Mouse (Mus musculus) kidney, adult 18-20 months (tissue): ENCODE data around the gene Gm32802.
"Not testable (repeated sequence)": the region's sequence is repeated elsewhere in the genome, so short reads cannot be mapped to it uniquely, and the experiment has no call there.

Experiments
- DNase-seq: peaks from one replicate; pipeline ENCODE4 v3.0.0; 2021

The Gm32802 gene

DNA sequence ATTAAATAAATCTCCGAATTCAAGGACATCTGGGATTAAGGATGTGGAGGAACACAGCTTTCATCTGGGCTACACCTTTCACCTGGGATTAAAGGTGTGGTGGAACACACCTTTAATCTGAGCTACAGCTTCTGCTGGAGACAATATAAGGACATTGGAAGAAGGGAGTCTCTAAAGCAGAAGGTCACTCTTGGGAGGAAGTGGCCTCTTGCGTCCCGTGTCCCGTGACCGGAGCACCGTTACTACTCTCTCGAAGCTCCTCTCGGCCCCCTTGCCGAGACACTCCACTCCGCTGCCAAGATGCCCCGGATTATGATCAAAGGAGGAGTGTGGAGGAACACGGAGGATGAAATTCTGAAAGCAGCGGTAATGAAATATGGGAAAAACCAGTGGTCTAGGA, at the start of gene Gm32802:
Gene Gm32802, plus strand, starts transcription at position 301 of the 400 bp plus-strand sequence.
- DNase-seq: not testable (repeated sequence)

- DNase-seq: not testable (repeated sequence)
These were observed 42.6 kb upstream of the Gm32802 start for GRCm38 (mm10) chr10:118215719-118216393.

GRCm38 (mm10) chr10:118227629-118228028, 30.9 kb upstream of the Gm32802 start:
- not testable (repeated sequence) for DNase-seq

DNA sequence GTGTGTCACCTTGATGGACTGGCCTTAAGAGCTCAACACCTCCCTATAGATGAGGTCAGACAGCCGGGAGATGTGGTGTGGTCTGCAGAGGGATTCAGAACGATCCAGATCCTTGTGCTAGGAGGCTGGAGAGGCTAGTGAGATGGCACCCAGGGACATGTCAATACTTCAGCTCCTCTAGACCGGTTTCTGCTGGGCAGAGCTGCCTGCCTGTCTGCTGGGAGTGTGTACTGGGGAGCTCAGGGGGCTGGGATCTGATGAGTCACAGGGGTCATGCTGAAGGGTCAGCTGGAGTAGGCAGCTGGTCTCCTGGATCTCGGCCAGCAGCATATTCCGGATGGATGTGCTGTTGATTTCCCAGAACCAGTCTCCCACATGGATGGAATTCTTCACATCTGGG, 25.9 kb upstream of the Gm32802 start:
- DNase-seq: not testable (repeated sequence)

DNA sequence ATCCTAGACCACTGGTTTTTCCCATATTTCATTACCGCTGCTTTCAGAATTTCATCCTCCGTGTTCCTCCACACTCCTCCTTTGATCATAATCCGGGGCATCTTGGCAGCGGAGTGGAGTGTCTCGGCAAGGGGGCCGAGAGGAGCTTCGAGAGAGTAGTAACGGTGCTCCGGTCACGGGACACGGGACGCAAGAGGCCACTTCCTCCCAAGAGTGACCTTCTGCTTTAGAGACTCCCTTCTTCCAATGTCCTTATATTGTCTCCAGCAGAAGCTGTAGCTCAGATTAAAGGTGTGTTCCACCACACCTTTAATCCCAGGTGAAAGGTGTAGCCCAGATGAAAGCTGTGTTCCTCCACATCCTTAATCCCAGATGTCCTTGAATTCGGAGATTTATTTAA, 17.8 kb upstream of the Gm32802 start, which contains the start of gene Gm32717:
Gene Gm32717, minus strand, starts transcription at position 101 of the 400 bp plus-strand sequence.
- not testable (repeated sequence) for DNase-seq

GRCm38 (mm10) chr10:118249006-118249595, 9.4 kb upstream of the Gm32802 start:
- not testable (repeated sequence) for DNase-seq

DNA sequence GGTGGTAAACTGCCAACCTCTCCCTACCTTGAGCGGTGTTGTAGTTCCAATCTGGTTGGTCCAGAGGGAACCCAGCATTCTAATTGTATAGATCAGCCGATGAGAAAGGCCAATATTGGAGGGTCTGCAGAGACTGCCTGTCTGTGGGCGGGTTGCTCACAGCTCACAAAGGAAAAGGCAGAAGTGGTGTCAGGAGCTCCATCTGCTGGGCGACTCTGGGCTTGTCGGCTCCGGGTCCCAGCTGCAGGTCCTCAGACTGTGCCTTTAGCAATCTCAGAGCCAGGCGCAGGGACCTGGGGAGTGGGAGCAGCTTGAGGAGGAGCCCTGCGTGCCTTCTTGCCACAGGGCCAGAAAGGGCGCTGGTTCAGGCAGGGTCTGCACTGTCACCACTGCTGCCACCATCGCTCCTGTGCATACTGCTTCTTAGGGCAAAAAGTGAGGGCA, 7.6 kb upstream of the Gm32802 start:
- DNase-seq: no peak

- not testable (repeated sequence) for DNase-seq
These were observed 10.3 kb downstream of the Gm32802 start for GRCm38 (mm10) chr10:118268812-118269211.

- not testable (repeated sequence) for DNase-seq
These were observed 12.9 kb downstream of the Gm32802 start for GRCm38 (mm10) chr10:118271416-118271815.

GRCm38 (mm10) chr10:118278069-118278468, 19.6 kb downstream of the Gm32802 start:
- DNase-seq: not testable (repeated sequence)

DNA sequence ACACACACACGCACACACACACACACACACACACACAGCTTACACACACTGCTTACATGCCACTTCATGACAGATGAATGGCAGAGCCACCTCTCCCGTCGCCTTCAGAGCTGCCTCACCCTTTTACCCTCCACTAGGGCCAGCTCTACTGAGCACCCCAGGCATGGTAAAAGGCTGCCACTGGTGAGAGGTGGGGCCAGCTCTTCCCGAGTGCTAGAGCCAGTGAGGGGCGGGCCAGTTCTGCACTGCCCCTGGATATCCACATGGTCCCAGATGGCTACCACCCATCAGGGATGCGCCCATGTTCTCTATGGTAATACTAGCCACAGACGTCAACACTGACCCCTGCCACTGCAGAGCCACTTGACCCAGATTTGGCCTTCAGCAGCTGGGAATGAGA, 24.1 kb downstream of the Gm32802 start:
- not testable (repeated sequence) for DNase-seq

DNA sequence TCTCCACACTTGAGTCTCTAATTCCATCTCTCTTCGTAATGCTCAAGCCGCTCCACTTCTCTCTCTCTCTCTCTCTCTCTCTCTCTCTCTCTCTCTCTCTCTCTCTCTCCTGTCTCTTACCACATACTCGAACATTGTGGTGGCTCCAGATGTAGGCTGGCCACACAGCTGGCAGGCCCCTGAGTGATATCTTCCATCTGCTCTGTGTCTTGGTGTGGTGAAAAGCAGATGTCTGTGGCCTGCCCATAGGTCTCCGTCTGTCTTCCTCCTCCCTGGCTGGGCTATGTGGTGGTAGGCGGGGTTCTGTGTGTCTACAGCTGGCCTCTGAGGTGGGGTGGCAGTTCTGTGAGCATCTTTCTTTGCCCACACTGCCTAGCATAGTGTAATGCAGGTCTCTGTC, 24.5 kb downstream of the Gm32802 start:
- not testable (repeated sequence) for DNase-seq

GRCm38 (mm10) chr10:118294938-118295337, 36.5 kb downstream of the Gm32802 start, which contains the start of gene Iltifb:
Gene Iltifb (minus strand): TSS chr10:118295038.
- DNase-seq: no peak

GRCm38 (mm10) chr10:118302133-118302532, 43.6 kb downstream of the Gm32802 start:
- DNase-seq: not testable (repeated sequence)
